Mouse (Mus musculus) erythroblast, embryonic 14.5 days (primary cell): Measurements from ENCODE around the gene Tnni1.

Experiments
- GATA1 ChIP-seq: IDR thresholded peaks from 2 replicates; pipeline ENCODE4 v1.6.1; 2012; ENCODE audit warnings: low read length, inconsistent platforms, mixed read lengths
- TAL1 ChIP-seq: IDR thresholded peaks from 3 replicates; pipeline ENCODE4 v1.6.1; 2012; ENCODE audit warnings: low read length, inconsistent platforms, mixed read lengths

DNA sequence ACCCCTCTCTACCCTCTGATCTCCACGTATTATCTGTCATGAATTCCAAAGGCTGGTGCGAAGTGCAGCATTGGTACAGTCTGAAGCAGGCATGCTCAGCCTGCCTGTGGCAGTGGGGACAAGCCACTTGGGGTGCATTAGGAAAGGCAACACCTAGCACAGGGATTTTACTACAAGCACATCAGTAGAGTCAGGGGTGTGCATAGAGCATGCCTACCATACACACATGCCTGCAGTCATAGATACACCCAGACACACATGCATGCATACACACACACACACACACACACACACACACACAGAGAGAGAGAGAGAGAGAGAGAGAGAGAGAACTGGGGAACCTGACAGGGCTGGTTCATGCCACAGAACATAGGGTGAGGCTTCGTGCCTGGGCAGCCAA, 33.0 kb downstream of the Tnni1 start:
- TF ChIP-seq GATA1 (no peak), TAL1 (no peak)
